Mouse (Mus musculus) lung, embryonic 16.5 days (tissue): ENCODE data around the gene Dnajc7. TPM values are rescaled to one million over a fixed set of nuclear protein-coding genes. Genes with fewer than 3 reads are reported as not detected.
A peak's percentile ranks its signal among the peaks of the same experiment; 100 is the strongest.

Experiments
- ATAC-seq: fragments of 200-750 bp; cut with Nextera tagmentation; 2 replicates; pipeline ENCODE4 v1.8.0; 2017; ENCODE audit warnings: low read depth, mild to moderate bottlenecking, moderate library complexity
- H3K27ac ChIP-seq: fragments of 300-500 bp; sonication (generic); 2 replicates; pipeline ENCODE4 v1.5.1; 2014; ENCODE audit warnings: mild to moderate bottlenecking, control low read depth, low read length
- H3K27me3 ChIP-seq: fragments of 300-500 bp; sonication (generic); 2 replicates; pipeline ENCODE4 v1.6.1; 2014; ENCODE audit warnings: low read depth, low read length, mixed read lengths; ENCODE audit not compliant: control insufficient read depth, insufficient read depth
- H3K36me3 ChIP-seq: fragments of 300-500 bp; sonication (generic); 2 replicates; pipeline ENCODE4 v1.6.1; 2014; ENCODE audit warnings: low read length; ENCODE audit not compliant: control insufficient read depth, insufficient read depth
- H3K4me1 ChIP-seq: fragments of 300-500 bp; sonication (generic); replicated peaks from 2 replicates; pipeline ENCODE4 v1.6.1; 2014; ENCODE audit warnings: low read length, mixed read lengths; ENCODE audit not compliant: control insufficient read depth, insufficient read depth
- H3K4me2 ChIP-seq: fragments of 300-500 bp; sonication (generic); 2 replicates; pipeline ENCODE4 v1.6.1; 2014; ENCODE audit warnings: low read depth, low read length, control low read depth
- H3K4me3 ChIP-seq: fragments of 300-500 bp; sonication (generic); 2 replicates; pipeline ENCODE4 v1.5.1; 2014; ENCODE audit warnings: mild to moderate bottlenecking, low read length, control low read depth
- H3K9ac ChIP-seq: fragments of 300-500 bp; sonication (generic); 2 replicates; pipeline ENCODE4 v1.6.1; 2014; ENCODE audit warnings: low read length, control low read depth
- H3K9me3 ChIP-seq: fragments of 300-500 bp; sonication (generic); 2 replicates; pipeline ENCODE4 v1.6.1; 2016; ENCODE audit warnings: low read length; ENCODE audit not compliant: control insufficient read depth
- WGBS: fragments of 180-500 bp; shearing (Covaris S2); extraction: QIAGEN DNeasy Blood & Tissue Kit; methylation state at CpG from one replicate; pipeline ENCODE4 v1.1.7; 2014; 5-methylcytosine and 5-hydroxymethylcytosine counted together
- polyA plus RNA-seq: library from polyadenylated mRNA; unstranded; fragments of >200 nt; fragmentation: Nextera tagmentation; extraction: Ambion mirVana; gene quantifications from 2 replicates; pipeline ENCODE4 v1.2.1, GENCODE M21; 2015

The Dnajc7 gene
- polyA plus RNA-seq, 1 experiment from 2014 or later = 230 TPM

DNA sequence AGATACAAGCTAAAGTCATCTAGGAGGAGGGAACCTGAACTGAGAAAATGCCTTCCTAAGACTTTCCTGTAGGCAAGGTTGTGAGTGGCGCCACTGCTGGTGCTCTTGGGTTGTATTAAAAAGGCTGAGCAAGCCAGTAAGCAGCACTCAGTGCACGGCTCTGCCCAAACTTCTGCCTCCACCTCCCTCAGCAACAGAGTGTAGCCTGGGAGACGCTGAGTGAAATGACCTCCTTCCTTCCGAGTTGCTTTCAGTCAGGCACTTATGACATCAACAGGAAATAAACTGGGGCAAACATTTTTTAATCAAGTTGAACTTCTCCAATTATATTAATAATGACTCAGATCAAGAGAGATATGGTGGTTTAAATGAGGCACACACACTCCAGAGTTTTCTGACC is 11.2 kb downstream of the Dnajc7 start:
- H3K9ac ChIP-seq = no peak overlapping the region
- H3K4me3 ChIP-seq = no peak overlapping the region
- H3K27me3 ChIP-seq = no peaks in the 10 kb centered on the region
- no peaks in the 10 kb centered on the region for H3K36me3 ChIP-seq
- peaks cover 14% of the 10 kb centered on the region for H3K4me1 ChIP-seq
- H3K4me2 ChIP-seq = no peak overlapping the region
- H3K9me3 ChIP-seq = no peaks in the 10 kb centered on the region
- WGBS = 58% methylated on average over 4 of the region's 4 CpGs
- no peak for ATAC-seq
- H3K27ac ChIP-seq = peak overlapping the region; percentile 12; the same call in 1 of the 2 replicates

- Histone ChIP-seq H3K4me1 (peaks cover 12% of the 10 kb centered on the region), H3K4me2 (no peak overlapping the region), H3K9ac (no peak overlapping the region), H3K36me3 (no peaks in the 10 kb centered on the region), H3K27me3 (no peaks in the 10 kb centered on the region), H3K9me3 (no peaks in the 10 kb centered on the region), H3K4me3 (no peak overlapping the region), H3K27ac (no peak overlapping the region)
- WGBS = 88% methylated on average over 6 of the region's 6 CpGs
- ATAC-seq = no peak
Observed at GRCm38 (mm10) chr11:100607121-100607520, 12.8 kb downstream of the Dnajc7 start.

GRCm38 (mm10) chr11:100605451-100605850 is 14.5 kb downstream of the Dnajc7 start:
- no peak for ATAC-seq
- no peaks in the 10 kb centered on the region for H3K27me3 ChIP-seq
- H3K36me3 ChIP-seq = peaks cover 7% of the 10 kb centered on the region; the same call in 1 of the 2 replicates

GRCm38 (mm10) chr11:100604321-100605005 is 15.5 kb downstream of the Dnajc7 start:
- H3K27ac ChIP-seq = no peak overlapping the region
- no peak for ATAC-seq
- H3K9me3 ChIP-seq = no peaks in the 10 kb centered on the region
- H3K9ac ChIP-seq = no peak overlapping the region
- H3K4me1 ChIP-seq = no peaks in the 10 kb centered on the region
- WGBS = 79% methylated on average over 4 of the region's 4 CpGs
- peaks cover 7% of the 10 kb centered on the region; the same call in 1 of the 2 replicates for H3K36me3 ChIP-seq
- H3K4me3 ChIP-seq = no peak overlapping the region
- no peaks in the 10 kb centered on the region for H3K27me3 ChIP-seq
- H3K4me2 ChIP-seq = no peak overlapping the region

More at GRCm38 (mm10) chr11:100605451-100605850, 14.5 kb downstream of the Dnajc7 start:
- Histone ChIP-seq H3K4me1 (peaks cover 7% of the 10 kb centered on the region), H3K4me3 (no peak overlapping the region), H3K27ac (no peak overlapping the region), H3K9ac (no peak overlapping the region), H3K4me2 (no peak overlapping the region), H3K9me3 (no peaks in the 10 kb centered on the region)
- WGBS = 82% methylated on average over 10 of the region's 10 CpGs

DNA sequence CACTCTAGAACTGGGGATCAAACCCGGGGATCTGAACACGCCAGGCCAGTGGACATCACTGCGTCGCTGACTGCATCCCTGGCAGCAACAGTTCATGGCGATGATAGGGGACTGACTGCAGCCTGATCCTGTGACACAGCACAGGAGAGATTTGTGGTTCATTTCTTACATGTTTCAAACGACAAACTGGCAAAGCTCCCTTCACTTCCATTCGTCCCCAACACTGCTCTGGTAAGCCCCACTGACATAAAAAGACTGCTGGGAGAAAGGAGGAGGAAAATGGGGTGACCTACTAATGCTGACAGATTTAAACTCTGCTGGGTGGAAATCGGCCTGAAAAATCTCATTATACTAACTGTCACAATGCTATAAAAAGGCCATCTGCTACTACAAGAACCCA is 16.2 kb downstream of the Dnajc7 start:
- 87% methylated on average over 8 of the region's 8 CpGs for WGBS
- Histone ChIP-seq H3K9me3 (no peaks in the 10 kb centered on the region), H3K4me2 (no peak overlapping the region), H3K4me1 (no peaks in the 10 kb centered on the region), H3K4me3 (no peak overlapping the region), H3K36me3 (peaks cover 11% of the 10 kb centered on the region), H3K9ac (no peak overlapping the region), H3K27ac (no peak overlapping the region), H3K27me3 (no peaks in the 10 kb centered on the region)
- ATAC-seq = no peak

DNA sequence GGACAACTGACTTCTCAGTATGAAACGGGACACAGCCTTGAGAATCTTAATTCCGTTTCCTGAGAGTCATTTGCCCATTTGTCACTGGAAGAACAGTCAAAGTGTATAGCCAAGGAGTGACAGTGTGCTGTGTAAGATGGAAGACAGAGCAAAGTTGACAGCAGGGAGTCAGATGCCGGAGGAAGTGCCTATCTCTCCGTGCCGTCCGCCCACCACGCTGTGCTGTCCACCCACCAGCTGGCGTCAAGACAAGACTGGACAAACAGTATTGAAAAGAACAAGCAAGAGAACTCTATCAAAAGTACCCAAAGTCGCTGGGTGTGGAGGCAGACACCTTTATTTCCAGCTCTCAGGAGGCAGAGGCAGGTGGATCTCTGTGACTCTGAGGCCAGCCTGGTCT is 16.8 kb downstream of the Dnajc7 start:
- ATAC-seq = no peak
- Histone ChIP-seq H3K4me3 (no peak overlapping the region), H3K27me3 (no peaks in the 10 kb centered on the region), H3K9me3 (no peaks in the 10 kb centered on the region), H3K27ac (no peak overlapping the region), H3K4me1 (no peaks in the 10 kb centered on the region), H3K4me2 (no peak overlapping the region), H3K36me3 (peaks cover 16% of the 10 kb centered on the region), H3K9ac (no peak overlapping the region)
- 82% methylated on average over 9 of the region's 9 CpGs for WGBS

- H3K4me2 ChIP-seq = no peak overlapping the region
- H3K27ac ChIP-seq = no peak overlapping the region
- H3K36me3 ChIP-seq = peaks cover 31% of the 10 kb centered on the region
- H3K9me3 ChIP-seq = no peaks in the 10 kb centered on the region
- H3K4me1 ChIP-seq = no peaks in the 10 kb centered on the region
- H3K9ac ChIP-seq = no peak overlapping the region
- 93% methylated on average over 3 of the region's 3 CpGs for WGBS
- H3K27me3 ChIP-seq = no peaks in the 10 kb centered on the region
- no peak for ATAC-seq
- no peak overlapping the region for H3K4me3 ChIP-seq
Observed at GRCm38 (mm10) chr11:100601372-100601771, 18.6 kb downstream of the Dnajc7 start.

- H3K36me3 ChIP-seq = peaks cover 33% of the 10 kb centered on the region
- no peak for ATAC-seq
- no peaks in the 10 kb centered on the region for H3K4me1 ChIP-seq
- no peak overlapping the region for H3K4me3 ChIP-seq
- WGBS = 78% methylated on average over 4 of the region's 4 CpGs
- no peak overlapping the region for H3K9ac ChIP-seq
- H3K9me3 ChIP-seq = no peaks in the 10 kb centered on the region
- no peaks in the 10 kb centered on the region for H3K27me3 ChIP-seq
- H3K4me2 ChIP-seq = no peak overlapping the region
- H3K27ac ChIP-seq = no peak overlapping the region
Observed at GRCm38 (mm10) chr11:100598074-100598473, 21.9 kb downstream of the Dnajc7 start.

- no peaks in the 10 kb centered on the region for H3K27me3 ChIP-seq
- no peak overlapping the region for H3K27ac ChIP-seq
- no peak for ATAC-seq
- H3K4me1 ChIP-seq = no peaks in the 10 kb centered on the region
- H3K9ac ChIP-seq = no peak overlapping the region
- H3K9me3 ChIP-seq = no peaks in the 10 kb centered on the region
- H3K4me2 ChIP-seq = no peak overlapping the region
- 70% methylated on average over 4 of the region's 4 CpGs for WGBS
- H3K4me3 ChIP-seq = no peak overlapping the region
- H3K36me3 ChIP-seq = peaks cover 48% of the 10 kb centered on the region
Observed at GRCm38 (mm10) chr11:100595533-100595932, 24.4 kb downstream of the Dnajc7 start.
